Mouse (Mus musculus) CH12.LX (cell line): ENCODE results near the gene Ccdc60. TPM values are rescaled to one million over a fixed set of nuclear protein-coding genes. Genes with fewer than 3 reads are reported as not detected.

Experiments used
- DNase-seq: peaks from one replicate; pipeline ENCODE4 v3.0.0-alpha.2; 2013; ENCODE audit errors: extremely low read depth
- H3K27ac ChIP-seq: 2 replicates; pipeline ENCODE4 v1.5.1; 2012; ENCODE audit warnings: low read depth, mild to moderate bottlenecking, control low read depth, moderate library complexity; ENCODE audit not compliant: insufficient read depth
- H3K27me3 ChIP-seq: replicated peaks from 2 replicates; pipeline ENCODE3; 2012; ENCODE audit warnings: inconsistent platforms
- H3K36me3 ChIP-seq, 2 experiments: replicated peaks in 1 of 2; 2 replicates each; pipeline versions ENCODE3 to v1.6.1; 2012; ENCODE audit warnings: inconsistent platforms in 1 of 2, low read length in 1 of 2, mild to moderate bottlenecking in 1 of 2, mixed read lengths in 1 of 2, moderate library complexity in 1 of 2; ENCODE audit not compliant: control insufficient read depth in 1 of 2, insufficient read depth in 1 of 2
- H3K4me1 ChIP-seq, 2 experiments: 2 replicates each; pipeline ENCODE4 v1.6.1; 2012; ENCODE audit warnings: inconsistent platforms in 1 of 2, moderate library complexity in 1 of 2; ENCODE audit not compliant: insufficient read depth in 2 of 2, control insufficient read depth in 1 of 2
- H3K4me2 ChIP-seq: 2 replicates; pipeline ENCODE4 v1.6.1; 2012; ENCODE audit warnings: low read depth, mild to moderate bottlenecking, control low read depth; ENCODE audit not compliant: poor library complexity, insufficient read depth, severe bottlenecking
- H3K4me3 ChIP-seq, 3 experiments: fragments of 150-350 bp in 1 of 3; sonication (generic) in 1 of 3; replicated peaks in 1 of 3; 2 replicates each; pipeline versions ENCODE3 to v1.5.1; 2011 to 2012; ENCODE audit warnings: low read depth in 2 of 3, low read length in 2 of 3, mild to moderate bottlenecking in 2 of 3, moderate library complexity in 2 of 3, control low read depth in 1 of 3, improper control_type of control experiment in 1 of 3, inconsistent platforms in 1 of 3, mixed read lengths in 1 of 3; ENCODE audit not compliant: poor library complexity in 1 of 3
- H3K79me2 ChIP-seq: replicated peaks from 2 replicates; pipeline ENCODE4 v1.6.1; 2012; ENCODE audit warnings: mild to moderate bottlenecking, moderate library complexity; ENCODE audit not compliant: control insufficient read depth, poor library complexity, insufficient read depth, severe bottlenecking; ENCODE audit errors: extremely low read depth
- H3K9ac ChIP-seq: 2 replicates; pipeline ENCODE4 v1.6.1; 2012; ENCODE audit warnings: low read depth, mild to moderate bottlenecking, control low read depth, moderate library complexity; ENCODE audit not compliant: insufficient read depth
- H3K9me3 ChIP-seq: replicated peaks from 2 replicates; pipeline ENCODE3; 2012; ENCODE audit warnings: low read length, inconsistent platforms, mixed read lengths
- BHLHE40 ChIP-seq: IDR thresholded peaks from 2 replicates; pipeline ENCODE4 v1.6.1; 2011; ENCODE audit warnings: mild to moderate bottlenecking, low read depth, low read length, improper control_type of control experiment
- CHD1 ChIP-seq: IDR thresholded peaks from 2 replicates; pipeline ENCODE4 v1.6.1; 2012; ENCODE audit warnings: low read depth, low read length, improper control_type of control experiment, inconsistent platforms
- CTCF ChIP-seq, 2 experiments: IDR thresholded peaks in 1 of 2; conservative IDR thresholded peaks in 1 of 2; 2 replicates each; pipeline ENCODE4 v1.5.1; 2011 to 2012; ENCODE audit warnings: low read depth in 2 of 2, low read length in 2 of 2, improper control_type of control experiment in 1 of 2, inconsistent platforms in 1 of 2, mild to moderate bottlenecking in 1 of 2, moderate library complexity in 1 of 2
- E2F4 ChIP-seq: IDR thresholded peaks from 2 replicates; pipeline ENCODE4 v1.6.1; 2011; ENCODE audit warnings: low read depth, low read length, improper control_type of control experiment; ENCODE audit not compliant: insufficient replicate concordance
- EP300 ChIP-seq: IDR thresholded peaks from 2 replicates; pipeline ENCODE4 v1.6.1; 2011; ENCODE audit warnings: low read length, improper control_type of control experiment
- GABPA ChIP-seq: IDR thresholded peaks from 2 replicates; pipeline ENCODE4 v1.6.1; 2012; ENCODE audit warnings: low read depth, low read length, improper control_type of control experiment, inconsistent platforms; ENCODE audit not compliant: insufficient replicate concordance
- HCFC1 ChIP-seq: IDR thresholded peaks from 2 replicates; pipeline ENCODE4 v1.6.1; 2012; ENCODE audit warnings: low read depth, mild to moderate bottlenecking, inconsistent platforms, low read length, improper control_type of control experiment
- JUND ChIP-seq: conservative IDR thresholded peaks from 2 replicates; pipeline ENCODE4 v1.6.1; 2011; ENCODE audit warnings: low read depth, low read length, improper control_type of control experiment
- KAT2A ChIP-seq: IDR thresholded peaks from 2 replicates; pipeline ENCODE4 v1.6.1; 2012; ENCODE audit warnings: low read length, improper control_type of control experiment, inconsistent platforms; ENCODE audit not compliant: insufficient replicate concordance
- MAFK ChIP-seq: IDR thresholded peaks from 2 replicates; pipeline ENCODE4 v1.6.1; 2011; ENCODE audit warnings: low read length, improper control_type of control experiment; ENCODE audit not compliant: insufficient replicate concordance
- MAX ChIP-seq: IDR thresholded peaks from 2 replicates; pipeline ENCODE4 v1.6.1; 2011; ENCODE audit warnings: low read length, improper control_type of control experiment
- MAZ ChIP-seq: IDR thresholded peaks from 2 replicates; pipeline ENCODE4 v1.6.1; 2012; ENCODE audit warnings: low read depth, mild to moderate bottlenecking, inconsistent platforms, low read length, improper control_type of control experiment, moderate library complexity
- MEF2A ChIP-seq: IDR thresholded peaks from 2 replicates; pipeline ENCODE4 v1.6.1; 2014; ENCODE audit warnings: low read depth, mild to moderate bottlenecking, inconsistent platforms, low read length, improper control_type of control experiment, borderline replicate concordance
- MXI1 ChIP-seq: IDR thresholded peaks from 2 replicates; pipeline ENCODE4 v1.6.1; 2011; ENCODE audit warnings: mild to moderate bottlenecking, low read depth, low read length, improper control_type of control experiment
- MYC ChIP-seq: IDR thresholded peaks from 2 replicates; pipeline ENCODE4 v1.6.1; 2011; ENCODE audit warnings: low read depth, mild to moderate bottlenecking, improper control_type of control experiment, low read length
- NELFE ChIP-seq: IDR thresholded peaks from 2 replicates; pipeline ENCODE4 v1.6.1; 2011; ENCODE audit warnings: low read depth, low read length, improper control_type of control experiment
- RAD21 ChIP-seq: IDR thresholded peaks from 2 replicates; pipeline ENCODE4 v1.6.1; 2011; ENCODE audit warnings: low read depth, mild to moderate bottlenecking, low read length, improper control_type of control experiment, moderate library complexity
- RCOR1 ChIP-seq: conservative IDR thresholded peaks from 2 replicates; pipeline ENCODE4 v1.6.1; 2012; ENCODE audit warnings: low read depth, mild to moderate bottlenecking, inconsistent platforms, low read length, improper control_type of control experiment
- SIN3A ChIP-seq: IDR thresholded peaks from 2 replicates; pipeline ENCODE4 v1.6.1; 2012; ENCODE audit warnings: low read length, improper control_type of control experiment, inconsistent platforms
- SMC3 ChIP-seq: IDR thresholded peaks from 2 replicates; pipeline ENCODE4 v1.6.1; 2011; ENCODE audit warnings: low read depth, low read length, improper control_type of control experiment
- TBP ChIP-seq: conservative IDR thresholded peaks from 2 replicates; pipeline ENCODE4 v1.6.1; 2011; ENCODE audit warnings: low read depth, low read length, improper control_type of control experiment
- TCF12 ChIP-seq: IDR thresholded peaks from 2 replicates; pipeline ENCODE4 v1.6.1; 2014; ENCODE audit warnings: low read depth, mild to moderate bottlenecking, inconsistent platforms, low read length, improper control_type of control experiment
- USF1 ChIP-seq: IDR thresholded peaks from 2 replicates; pipeline ENCODE4 v1.6.1; 2014; ENCODE audit warnings: low read depth, mild to moderate bottlenecking, inconsistent platforms, low read length, improper control_type of control experiment
- USF2 ChIP-seq: conservative IDR thresholded peaks from 2 replicates; pipeline ENCODE4 v1.6.1; 2011; ENCODE audit warnings: low read depth, low read length, improper control_type of control experiment
- ZMIZ1 ChIP-seq: IDR thresholded peaks from 2 replicates; pipeline ENCODE4 v1.6.1; 2012; ENCODE audit warnings: low read depth, mild to moderate bottlenecking, inconsistent platforms, low read length, improper control_type of control experiment
- dilution Hi-C: fragments of 300-500 bp; cut with MboI; formaldehyde crosslinking; loops from 2 replicates; pipeline ENCODE4 v1.14.3; 2020; ENCODE audit warnings: low sequenced_read_pairs; ENCODE audit not compliant: extremely low pct_unique_long_range_greater_than_20kb, extremely low pct_ligation_motif_present
- in situ Hi-C: fragments of 300-500 bp; cut with MboI; formaldehyde crosslinking; loops from 3 replicates; pipeline ENCODE4 v1.14.3; 2019; ENCODE audit warnings: low sequenced_read_pairs, low pct_ligation_motif_present, low pct_unique_long_range_greater_than_20kb, mixed read lengths
- polyA plus RNA-seq: library from polyadenylated mRNA; unstranded; fragments of >175 nt; gene quantifications from 2 replicates; pipeline ENCODE4 v1.2.1, GENCODE M21; 2012; ENCODE audit warnings: low read depth; ENCODE audit not compliant: insufficient read length
- total RNA-seq, 2 experiments: library from RNA; depleted of rRNA; stranded (reverse); fragments of 300-350 nt in 1 of 2; fragments of >200 nt in 1 of 2; gene quantifications; 2 replicates each; pipeline ENCODE4 v1.2.3; 2012 to 2014

Ccdc60 gene
- total and polyA plus RNA-seq, 3 experiments: not detected

GRCm38 (mm10) chr5:116209378-116210091 is 79.2 kb downstream of the Ccdc60 start:
- no peaks in the 10 kb centered on the region for H3K4me1 ChIP-seq
- peaks cover 90% of the 10 kb centered on the region for H3K9me3 ChIP-seq
- no peak overlapping the region for H3K4me2 ChIP-seq
- no peak for TF ChIP-seq GABPA
- TF ChIP-seq MEF2A: no peak
- no peak for DNase-seq
- no peaks in the 10 kb centered on the region for H3K27me3 ChIP-seq
- H3K79me2 ChIP-seq: no peaks in the 10 kb centered on the region
- dilution Hi-C loops: no loop called here
- in situ Hi-C loops: no loop called here
- H3K4me3 ChIP-seq: no peak overlapping the region
- H3K36me3 ChIP-seq: no peaks in the 10 kb centered on the region
- H3K27ac ChIP-seq: no peak overlapping the region
- H3K9ac ChIP-seq: no peak overlapping the region

DNA sequence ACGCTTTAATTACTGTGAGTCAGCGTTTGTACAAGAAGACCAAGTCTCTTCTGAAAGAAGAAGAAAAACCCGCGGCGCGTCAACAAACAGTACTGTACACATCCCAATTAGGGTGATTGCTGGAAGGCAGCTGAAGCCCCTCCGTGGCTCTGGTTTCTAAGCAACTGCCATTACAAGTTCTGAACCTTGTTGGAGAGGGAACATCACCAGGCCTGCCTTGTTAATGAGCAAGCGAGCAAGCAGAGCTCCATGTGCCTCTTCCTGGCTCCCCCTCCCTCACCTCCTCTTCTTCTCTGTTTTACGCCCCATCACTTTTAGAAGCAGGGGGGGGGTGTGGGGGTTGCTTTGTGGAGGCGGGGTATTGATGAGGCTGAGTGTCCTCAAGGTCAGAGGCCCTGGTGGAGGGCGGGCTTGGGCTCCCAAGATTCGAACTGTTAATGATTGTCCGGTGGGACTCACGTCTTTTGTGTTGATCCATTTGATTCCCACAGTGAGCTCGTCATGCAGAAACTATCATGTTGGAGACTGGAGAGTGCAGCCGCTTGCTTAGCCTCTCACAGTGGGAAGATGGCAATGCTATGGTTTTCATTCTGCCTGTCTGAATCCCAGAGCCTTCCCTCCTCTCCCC is 79.9 kb downstream of the Ccdc60 start:
- H3K79me2 ChIP-seq: no peaks in the 10 kb centered on the region
- no peaks in the 10 kb centered on the region for H3K27me3 ChIP-seq
- no peak overlapping the region for H3K4me2 ChIP-seq
- H3K36me3 ChIP-seq: no peaks in the 10 kb centered on the region
- DNase-seq: no peak
- TF ChIP-seq E2F4 (no peak), KAT2A (no peak), BHLHE40 (no peak), SMC3 (no peak), MYC (no peak), USF1 (no peak), CHD1 (no peak), MAFK (no peak), ZMIZ1 (no peak), RCOR1 (no peak)
- H3K4me1 ChIP-seq: no peaks in the 10 kb centered on the region
- H3K9ac ChIP-seq: no peak overlapping the region
- dilution Hi-C loops: no loop called here
- in situ Hi-C loops: no loop called here
- H3K27ac ChIP-seq: no peak overlapping the region
- H3K9me3 ChIP-seq: peaks cover 92% of the 10 kb centered on the region
- H3K4me3 ChIP-seq: no peak overlapping the region

DNA sequence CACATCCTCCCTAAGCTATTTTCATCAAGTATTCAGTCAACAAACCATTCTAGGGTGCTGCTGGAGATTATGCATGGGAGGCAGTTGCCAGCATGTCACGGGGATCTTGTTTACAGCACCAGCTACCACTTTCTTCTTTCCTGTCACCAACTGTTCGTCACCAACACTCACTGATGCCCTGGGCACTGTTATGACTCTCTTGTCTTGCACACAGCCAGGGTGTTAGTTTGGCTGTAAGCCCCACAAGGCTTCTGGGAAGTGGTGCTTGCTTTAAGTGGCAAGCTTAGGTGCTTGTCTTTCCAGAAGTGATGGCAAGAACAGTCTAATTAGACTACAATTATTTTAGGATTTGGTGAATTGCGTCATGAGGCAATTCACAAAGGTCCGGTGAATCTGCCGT is 86.1 kb downstream of the Ccdc60 start:
- Histone ChIP-seq H3K4me3 (no peak overlapping the region), H3K27me3 (no peaks in the 10 kb centered on the region), H3K27ac (no peak overlapping the region), H3K79me2 (no peaks in the 10 kb centered on the region), H3K4me2 (no peak overlapping the region), H3K36me3 (no peaks in the 10 kb centered on the region)
- in situ Hi-C loops: no loop called here
- DNase-seq: no peak
- TF ChIP-seq EP300 (no peak), JUND (no peak), HCFC1 (no peak), GABPA (no peak), MYC (no peak), TCF12 (no peak), KAT2A (no peak), RAD21 (no peak), NELFE (no peak), MAZ (no peak), CTCF (conservative IDR thresholded peaks at IDR 0.05 in 1 of 2, IDR thresholded peaks at IDR 0.05 in 1 of 2; ENCODE audit: low read depth in 2 of 2, low read length in 2 of 2) (no peak), SIN3A (no peak), RCOR1 (no peak), MXI1 (no peak), BHLHE40 (no peak), MAX (no peak), TBP (no peak), MEF2A (no peak), USF2 (no peak)
- TF ChIP-seq, all 38 proteins: peak for 0
- no peaks in the 10 kb centered on the region for H3K4me1 ChIP-seq
- H3K9ac ChIP-seq: no peak overlapping the region
- dilution Hi-C loops: no loop called here
- peaks cover 93% of the 10 kb centered on the region for H3K9me3 ChIP-seq
